Mouse (Mus musculus) CH12.LX (cell line): ENCODE results near the gene Itpr1. TPM values are rescaled to one million over a fixed set of nuclear protein-coding genes. Genes with fewer than 3 reads are reported as not detected.

ENCODE experiments used
- DNase-seq: peaks from one replicate; pipeline ENCODE4 v3.0.0-alpha.2; 2013; ENCODE audit errors: extremely low read depth
- H3K27ac ChIP-seq: 2 replicates; pipeline ENCODE4 v1.5.1; 2012; ENCODE audit warnings: low read depth, mild to moderate bottlenecking, control low read depth, moderate library complexity; ENCODE audit not compliant: insufficient read depth
- H3K27me3 ChIP-seq: replicated peaks from 2 replicates; pipeline ENCODE3; 2012; ENCODE audit warnings: inconsistent platforms
- H3K36me3 ChIP-seq, 2 experiments: replicated peaks in 1 of 2; 2 replicates each; pipeline versions ENCODE3 to v1.6.1; 2012; ENCODE audit warnings: inconsistent platforms in 1 of 2, low read length in 1 of 2, mild to moderate bottlenecking in 1 of 2, mixed read lengths in 1 of 2, moderate library complexity in 1 of 2; ENCODE audit not compliant: control insufficient read depth in 1 of 2, insufficient read depth in 1 of 2
- H3K4me1 ChIP-seq, 2 experiments: 2 replicates each; pipeline ENCODE4 v1.6.1; 2012; ENCODE audit warnings: inconsistent platforms in 1 of 2, moderate library complexity in 1 of 2; ENCODE audit not compliant: insufficient read depth in 2 of 2, control insufficient read depth in 1 of 2
- H3K4me2 ChIP-seq: 2 replicates; pipeline ENCODE4 v1.6.1; 2012; ENCODE audit warnings: low read depth, mild to moderate bottlenecking, control low read depth; ENCODE audit not compliant: poor library complexity, insufficient read depth, severe bottlenecking
- H3K4me3 ChIP-seq, 3 experiments: fragments of 150-350 bp in 1 of 3; sonication (generic) in 1 of 3; replicated peaks in 1 of 3; 2 replicates each; pipeline versions ENCODE3 to v1.5.1; 2011 to 2012; ENCODE audit warnings: low read depth in 2 of 3, low read length in 2 of 3, mild to moderate bottlenecking in 2 of 3, moderate library complexity in 2 of 3, control low read depth in 1 of 3, improper control_type of control experiment in 1 of 3, inconsistent platforms in 1 of 3, mixed read lengths in 1 of 3; ENCODE audit not compliant: poor library complexity in 1 of 3
- H3K79me2 ChIP-seq: replicated peaks from 2 replicates; pipeline ENCODE4 v1.6.1; 2012; ENCODE audit warnings: mild to moderate bottlenecking, moderate library complexity; ENCODE audit not compliant: control insufficient read depth, poor library complexity, insufficient read depth, severe bottlenecking; ENCODE audit errors: extremely low read depth
- H3K9ac ChIP-seq: 2 replicates; pipeline ENCODE4 v1.6.1; 2012; ENCODE audit warnings: low read depth, mild to moderate bottlenecking, control low read depth, moderate library complexity; ENCODE audit not compliant: insufficient read depth
- H3K9me3 ChIP-seq: replicated peaks from 2 replicates; pipeline ENCODE3; 2012; ENCODE audit warnings: low read length, inconsistent platforms, mixed read lengths
- BHLHE40 ChIP-seq: IDR thresholded peaks from 2 replicates; pipeline ENCODE4 v1.6.1; 2011; ENCODE audit warnings: mild to moderate bottlenecking, low read depth, low read length, improper control_type of control experiment
- CHD1 ChIP-seq: IDR thresholded peaks from 2 replicates; pipeline ENCODE4 v1.6.1; 2012; ENCODE audit warnings: low read depth, low read length, improper control_type of control experiment, inconsistent platforms
- CHD2 ChIP-seq: IDR thresholded peaks from 2 replicates; pipeline ENCODE4 v1.6.1; 2011; ENCODE audit warnings: low read length, improper control_type of control experiment
- CTCF ChIP-seq, 2 experiments: IDR thresholded peaks in 1 of 2; conservative IDR thresholded peaks in 1 of 2; 2 replicates each; pipeline ENCODE4 v1.5.1; 2011 to 2012; ENCODE audit warnings: low read depth in 2 of 2, low read length in 2 of 2, improper control_type of control experiment in 1 of 2, inconsistent platforms in 1 of 2, mild to moderate bottlenecking in 1 of 2, moderate library complexity in 1 of 2
- E2F4 ChIP-seq: IDR thresholded peaks from 2 replicates; pipeline ENCODE4 v1.6.1; 2011; ENCODE audit warnings: low read depth, low read length, improper control_type of control experiment; ENCODE audit not compliant: insufficient replicate concordance
- ELF1 ChIP-seq: IDR thresholded peaks from 2 replicates; pipeline ENCODE4 v1.6.1; 2014; ENCODE audit warnings: low read depth, mild to moderate bottlenecking, inconsistent platforms, low read length, improper control_type of control experiment
- EP300 ChIP-seq: IDR thresholded peaks from 2 replicates; pipeline ENCODE4 v1.6.1; 2011; ENCODE audit warnings: low read length, improper control_type of control experiment
- ETS1 ChIP-seq: conservative IDR thresholded peaks from 2 replicates; pipeline ENCODE4 v1.6.1; 2012; ENCODE audit warnings: low read depth, mild to moderate bottlenecking, inconsistent platforms, low read length, improper control_type of control experiment, moderate library complexity
- GABPA ChIP-seq: IDR thresholded peaks from 2 replicates; pipeline ENCODE4 v1.6.1; 2012; ENCODE audit warnings: low read depth, low read length, improper control_type of control experiment, inconsistent platforms; ENCODE audit not compliant: insufficient replicate concordance
- HCFC1 ChIP-seq: IDR thresholded peaks from 2 replicates; pipeline ENCODE4 v1.6.1; 2012; ENCODE audit warnings: low read depth, mild to moderate bottlenecking, inconsistent platforms, low read length, improper control_type of control experiment
- IRF4 ChIP-seq: IDR thresholded peaks from 2 replicates; pipeline ENCODE4 v1.6.1; 2014; ENCODE audit warnings: low read depth, mild to moderate bottlenecking, inconsistent platforms, low read length, improper control_type of control experiment
- JUN ChIP-seq: IDR thresholded peaks from 2 replicates; pipeline ENCODE4 v1.6.1; 2011; ENCODE audit warnings: low read depth, mild to moderate bottlenecking, low read length, improper control_type of control experiment, moderate library complexity; ENCODE audit not compliant: insufficient read depth
- JUND ChIP-seq: conservative IDR thresholded peaks from 2 replicates; pipeline ENCODE4 v1.6.1; 2011; ENCODE audit warnings: low read depth, low read length, improper control_type of control experiment
- KAT2A ChIP-seq: IDR thresholded peaks from 2 replicates; pipeline ENCODE4 v1.6.1; 2012; ENCODE audit warnings: low read length, improper control_type of control experiment, inconsistent platforms; ENCODE audit not compliant: insufficient replicate concordance
- MAFK ChIP-seq: IDR thresholded peaks from 2 replicates; pipeline ENCODE4 v1.6.1; 2011; ENCODE audit warnings: low read length, improper control_type of control experiment; ENCODE audit not compliant: insufficient replicate concordance
- MAX ChIP-seq: IDR thresholded peaks from 2 replicates; pipeline ENCODE4 v1.6.1; 2011; ENCODE audit warnings: low read length, improper control_type of control experiment
- MAZ ChIP-seq: IDR thresholded peaks from 2 replicates; pipeline ENCODE4 v1.6.1; 2012; ENCODE audit warnings: low read depth, mild to moderate bottlenecking, inconsistent platforms, low read length, improper control_type of control experiment, moderate library complexity
- MEF2A ChIP-seq: IDR thresholded peaks from 2 replicates; pipeline ENCODE4 v1.6.1; 2014; ENCODE audit warnings: low read depth, mild to moderate bottlenecking, inconsistent platforms, low read length, improper control_type of control experiment, borderline replicate concordance
- MXI1 ChIP-seq: IDR thresholded peaks from 2 replicates; pipeline ENCODE4 v1.6.1; 2011; ENCODE audit warnings: mild to moderate bottlenecking, low read depth, low read length, improper control_type of control experiment
- MYC ChIP-seq: IDR thresholded peaks from 2 replicates; pipeline ENCODE4 v1.6.1; 2011; ENCODE audit warnings: low read depth, mild to moderate bottlenecking, improper control_type of control experiment, low read length
- NELFE ChIP-seq: IDR thresholded peaks from 2 replicates; pipeline ENCODE4 v1.6.1; 2011; ENCODE audit warnings: low read depth, low read length, improper control_type of control experiment
- NRF1 ChIP-seq: IDR thresholded peaks from 2 replicates; pipeline ENCODE4 v1.6.1; 2014; ENCODE audit warnings: low read depth, mild to moderate bottlenecking, inconsistent platforms, low read length, improper control_type of control experiment, moderate library complexity
- PAX5 ChIP-seq: IDR thresholded peaks from 2 replicates; pipeline ENCODE4 v1.6.1; 2012; ENCODE audit warnings: low read length, inconsistent platforms, mixed read lengths
- POLR2A ChIP-seq: IDR thresholded peaks from 2 replicates; pipeline ENCODE4 v1.6.1; 2011; ENCODE audit warnings: low read depth, mild to moderate bottlenecking, improper control_type of control experiment, low read length
- POLR2AphosphoS2 ChIP-seq: IDR thresholded peaks from 2 replicates; pipeline ENCODE4 v1.6.1; 2011; ENCODE audit warnings: low read depth, low read length, improper control_type of control experiment
- RAD21 ChIP-seq: IDR thresholded peaks from 2 replicates; pipeline ENCODE4 v1.6.1; 2011; ENCODE audit warnings: low read depth, mild to moderate bottlenecking, low read length, improper control_type of control experiment, moderate library complexity
- RCOR1 ChIP-seq: conservative IDR thresholded peaks from 2 replicates; pipeline ENCODE4 v1.6.1; 2012; ENCODE audit warnings: low read depth, mild to moderate bottlenecking, inconsistent platforms, low read length, improper control_type of control experiment
- SIN3A ChIP-seq: IDR thresholded peaks from 2 replicates; pipeline ENCODE4 v1.6.1; 2012; ENCODE audit warnings: low read length, improper control_type of control experiment, inconsistent platforms
- SMC3 ChIP-seq: IDR thresholded peaks from 2 replicates; pipeline ENCODE4 v1.6.1; 2011; ENCODE audit warnings: low read depth, low read length, improper control_type of control experiment
- TBP ChIP-seq: conservative IDR thresholded peaks from 2 replicates; pipeline ENCODE4 v1.6.1; 2011; ENCODE audit warnings: low read depth, low read length, improper control_type of control experiment
- TCF12 ChIP-seq: IDR thresholded peaks from 2 replicates; pipeline ENCODE4 v1.6.1; 2014; ENCODE audit warnings: low read depth, mild to moderate bottlenecking, inconsistent platforms, low read length, improper control_type of control experiment
- UBTF ChIP-seq: IDR thresholded peaks from 2 replicates; pipeline ENCODE4 v1.6.1; 2012; ENCODE audit warnings: low read depth, mild to moderate bottlenecking, inconsistent platforms, low read length, improper control_type of control experiment, moderate library complexity
- USF1 ChIP-seq: IDR thresholded peaks from 2 replicates; pipeline ENCODE4 v1.6.1; 2014; ENCODE audit warnings: low read depth, mild to moderate bottlenecking, inconsistent platforms, low read length, improper control_type of control experiment
- USF2 ChIP-seq: conservative IDR thresholded peaks from 2 replicates; pipeline ENCODE4 v1.6.1; 2011; ENCODE audit warnings: low read depth, low read length, improper control_type of control experiment
- ZC3H11A ChIP-seq: IDR thresholded peaks from 2 replicates; pipeline ENCODE4 v1.6.1; 2012; ENCODE audit warnings: low read depth, mild to moderate bottlenecking, inconsistent platforms, low read length, improper control_type of control experiment
- ZKSCAN1 ChIP-seq: IDR thresholded peaks from 2 replicates; pipeline ENCODE4 v1.6.1; 2012; ENCODE audit warnings: low read depth, inconsistent platforms, low read length, improper control_type of control experiment, borderline replicate concordance
- ZMIZ1 ChIP-seq: IDR thresholded peaks from 2 replicates; pipeline ENCODE4 v1.6.1; 2012; ENCODE audit warnings: low read depth, mild to moderate bottlenecking, inconsistent platforms, low read length, improper control_type of control experiment
- ZNF384 ChIP-seq: IDR thresholded peaks from 2 replicates; pipeline ENCODE4 v1.6.1; 2012; ENCODE audit warnings: low read depth, low read length, improper control_type of control experiment, inconsistent platforms
- dilution Hi-C: fragments of 300-500 bp; cut with MboI; formaldehyde crosslinking; loops from 2 replicates; pipeline ENCODE4 v1.14.3; 2020; ENCODE audit warnings: low sequenced_read_pairs; ENCODE audit not compliant: extremely low pct_unique_long_range_greater_than_20kb, extremely low pct_ligation_motif_present
- in situ Hi-C: fragments of 300-500 bp; cut with MboI; formaldehyde crosslinking; loops from 3 replicates; pipeline ENCODE4 v1.14.3; 2019; ENCODE audit warnings: low sequenced_read_pairs, low pct_ligation_motif_present, low pct_unique_long_range_greater_than_20kb, mixed read lengths
- polyA plus RNA-seq: library from polyadenylated mRNA; unstranded; fragments of >175 nt; gene quantifications from 2 replicates; pipeline ENCODE4 v1.2.1, GENCODE M21; 2012; ENCODE audit warnings: low read depth; ENCODE audit not compliant: insufficient read length
- total RNA-seq, 2 experiments: library from RNA; depleted of rRNA; stranded (reverse); fragments of 300-350 nt in 1 of 2; fragments of >200 nt in 1 of 2; gene quantifications; 2 replicates each; pipeline ENCODE4 v1.2.3; 2012 to 2014

The Itpr1 gene
- total and polyA plus RNA-seq, 3 experiments = 42.8 to 73.1 (median 53.4) TPM

DNA sequence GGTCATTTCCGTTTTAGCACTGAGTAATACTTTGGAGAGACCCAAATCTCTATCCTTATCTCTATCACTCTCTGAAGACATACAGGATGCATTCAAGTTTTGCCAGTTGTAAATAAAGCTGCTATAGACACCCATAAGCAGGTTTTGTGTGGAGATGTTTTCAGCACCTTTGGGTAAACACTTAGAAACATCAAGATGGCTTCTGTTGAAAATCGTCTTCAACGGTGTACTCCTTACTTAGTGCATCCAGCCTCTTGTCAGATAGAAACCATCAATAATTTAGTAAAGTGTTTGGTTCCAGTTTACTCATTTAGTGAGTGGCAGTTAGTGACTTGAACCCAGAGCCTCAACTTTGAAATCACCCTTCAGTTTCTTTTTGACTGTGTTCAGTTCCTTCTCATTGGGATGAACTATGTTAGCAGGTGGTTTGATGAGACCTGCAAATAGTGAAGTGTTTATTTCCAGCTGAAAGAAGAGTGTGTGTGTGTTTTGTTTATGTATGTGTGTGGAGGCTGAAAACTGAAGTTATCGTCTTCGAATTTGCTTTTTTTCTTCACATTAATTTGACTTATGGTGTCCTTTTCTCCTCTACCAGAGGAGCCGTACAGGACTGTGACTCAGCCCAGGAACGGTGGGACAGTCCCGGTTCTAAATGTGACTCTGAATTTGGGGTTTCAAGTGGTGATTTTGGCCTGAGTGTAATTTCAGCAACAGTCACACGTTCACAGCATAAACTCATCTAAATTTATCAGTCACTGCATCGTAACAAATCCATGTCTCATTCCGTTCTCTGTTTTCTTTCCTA is 66.1 kb downstream of the Itpr1 start:
- DNase-seq = peak; percentile 89
- Histone ChIP-seq H3K27ac (peak overlapping the region; percentile 91), H3K4me2 (peak overlapping the region; percentile 84; the same call in 1 of the 2 replicates), H3K79me2 (peaks cover 17% of the 10 kb centered on the region), H3K36me3 (peaks cover 2 to 37% of the 10 kb centered on the region in 2 experiments), H3K4me3 (peak overlapping the region in 2 of 3 experiments; percentile 29 to 35), H3K9ac (peak overlapping the region; percentile 53), H3K4me1 (peaks cover 35 to 66% of the 10 kb centered on the region in 2 experiments), H3K9me3 (no peaks in the 10 kb centered on the region), H3K27me3 (no peaks in the 10 kb centered on the region)
- TF ChIP-seq ZMIZ1 (no peak), HCFC1 (no peak; the same call in 1 of the 2 replicates), EP300 (peak; percentile 96), TBP (no peak), JUN (peak; percentile 95), E2F4 (no peak), MAZ (no peak), RCOR1 (no peak; the same call in 1 of the 2 replicates), POLR2AphosphoS2 (no peak), BHLHE40 (peak; percentile 86), NRF1 (no peak), MAX (no peak), ZC3H11A (no peak), MXI1 (no peak), RAD21 (no peak; the same call in none of the 2 replicates), CHD1 (0 out of 2 replicates have a peak, but pooled peaks have one; percentile 35), CTCF (conservative IDR thresholded peaks at IDR 0.05 in 1 of 2, IDR thresholded peaks at IDR 0.05 in 1 of 2; ENCODE audit: low read depth in 2 of 2, low read length in 2 of 2) (no peak), IRF4 (peak; percentile 98), ZKSCAN1 (no peak), USF1 (no peak), GABPA (no peak), CHD2 (peak; percentile 62; the same call in 1 of the 2 replicates), ETS1 (peak; percentile 20; the same call in 1 of the 2 replicates), MAFK (0 out of 2 replicates have a peak, but pooled peaks have one; percentile 55), JUND (peak; percentile 99), UBTF (no peak), MEF2A (peak; percentile 94), ZNF384 (peak; percentile 45), SMC3 (0 out of 2 replicates have a peak, but pooled peaks have one; percentile 16), POLR2A (0 out of 2 replicates have a peak, but pooled peaks have one; percentile 18), SIN3A (peak; percentile 71), ELF1 (no peak), TCF12 (peak; percentile 87), MYC (no peak; the same call in 1 of the 2 replicates), NELFE (no peak), PAX5 (no peak), KAT2A (no peak), USF2 (no peak)
- in situ Hi-C loops (no loop called here), dilution Hi-C loops (no loop called here)
